In the genomic region with DNA sequence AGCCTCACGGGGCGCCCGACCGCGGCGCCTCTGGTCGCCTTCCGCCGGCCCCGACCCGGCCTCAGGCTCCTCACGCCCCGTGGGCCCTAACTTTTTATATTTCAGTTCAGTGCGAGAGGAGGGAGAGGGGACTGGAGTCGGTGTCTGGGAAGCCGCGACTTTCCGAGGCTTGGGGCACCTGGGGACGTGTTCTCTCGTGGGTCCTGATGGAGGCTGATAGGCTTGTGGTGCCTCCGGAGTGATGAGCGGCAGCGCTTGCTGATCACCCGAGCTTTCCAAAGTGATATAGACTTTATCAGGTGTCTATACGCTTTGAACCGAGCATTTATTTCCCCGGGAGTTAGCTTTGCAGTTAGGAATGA, we compare ENCODE assay signal across 9 mouse cellular contexts. TPM values are rescaled to one million over a fixed set of nuclear protein-coding genes. Genes with fewer than 3 reads are reported as not detected.
DNase-seq lines count a peak whose midpoint lies in the region; ATAC-seq lines count a peak whose summit lies in the region.
"Had no signal": no experiment of that assay in that cellular context is flagged by ENCODE, and none has a peak within 500 bp of the region (broad histone marks: within the 10 kb centered on the region; RNA-seq: fewer than 3 reads in every experiment).

No protein-coding gene starts in this region.

- H3K9ac ChIP-seq in heart, embryonic 14.5 days (ENCODE audit: low read length), result peak overlapping the region; percentile 95
- peak overlapping the region; percentile 85 for H3K9ac ChIP-seq in forebrain, embryonic 15.5 days (replicated peaks)
- H3K9ac ChIP-seq in liver, embryonic 16.5 days (ENCODE audit: low read depth, low read length), result peak overlapping the region; percentile 79

- H3K27me3 ChIP-seq in heart, embryonic 14.5 days (ENCODE audit: control insufficient read depth, insufficient read depth, low read length), result no peaks in the 10 kb centered on the region
- H3K27me3 ChIP-seq in forebrain, embryonic 15.5 days, result no peaks in the 10 kb centered on the region
- no peaks in the 10 kb centered on the region for H3K27me3 ChIP-seq in liver, embryonic 16.5 days (ENCODE audit: control insufficient read depth, insufficient read depth, low read depth, low read length)
- H3K27me3 ChIP-seq: Patski had no signal

- H3K9me3 ChIP-seq in heart, embryonic 14.5 days (ENCODE audit: control insufficient read depth, low read length), result no peaks in the 10 kb centered on the region
- H3K9me3 ChIP-seq in forebrain, embryonic 15.5 days, result no peaks in the 10 kb centered on the region
- no peaks in the 10 kb centered on the region for H3K9me3 ChIP-seq in liver, embryonic 16.5 days (replicated peaks; ENCODE audit: control insufficient read depth, low read length)

- no peaks in the 10 kb centered on the region for H3K36me3 ChIP-seq in heart, embryonic 14.5 days (ENCODE audit: control insufficient read depth, insufficient read depth, low read length)
- H3K36me3 ChIP-seq in forebrain, embryonic 15.5 days, result no peaks in the 10 kb centered on the region
- no peaks in the 10 kb centered on the region for H3K36me3 ChIP-seq in liver, embryonic 16.5 days (ENCODE audit: control insufficient read depth, insufficient read depth)

- H3K27ac ChIP-seq in heart, embryonic 14.5 days (replicated peaks in 1 of 2; ENCODE audit: control insufficient read depth in 1 of 2, insufficient read depth in 1 of 2, low read depth in 2 of 2, low read length in 2 of 2), result peak overlapping the region; percentile 63 to 77
- H3K27ac ChIP-seq in forebrain, embryonic 15.5 days (replicated peaks), result peak overlapping the region; percentile 88
- peak overlapping the region; percentile 77 for H3K27ac ChIP-seq in liver, embryonic 16.5 days (ENCODE audit: low read length)

- DNase-seq in heart, postnatal 25 days (ENCODE audit: low spot score), result no peak
- DNase-seq in ES-CJ7 (ENCODE audit: low read depth, low spot score), result peak; percentile 37
- DNase-seq in urinary bladder, adult 2 months (ENCODE audit: low spot score), result no peak
- DNase-seq in layer of hippocampus, postnatal 10 days (ENCODE audit: low spot score in 2 of 2), result no peak
- no peak for DNase-seq in layer of hippocampus, adult 18-20 months (ENCODE audit: low spot score in 2 of 2)

- ATAC-seq in heart, embryonic 14.5 days (ENCODE audit: insufficient number of reproducible peaks, insufficient read depth, low FRiP score, low read depth), result no peak
- ATAC-seq in forebrain, embryonic 15.5 days (replicated peaks), result no peak; the same call in 1 of the 2 replicates
- peak; percentile 33 for ATAC-seq in liver, embryonic 16.5 days (ENCODE audit: low read depth)

- 2% methylated on average over 26 of the region's 27 CpGs for WGBS in heart, embryonic 14.5 days
- WGBS in forebrain, embryonic 15.5 days, result 1% methylated on average over 27 of the region's 27 CpGs
- under 1% methylated on average over 27 of the region's 27 CpGs for WGBS in liver, embryonic 16.5 days (ENCODE audit: insufficient replicate concordance)

- intact Hi-C loops in heart, postnatal 25 days (cut with DNase I), result loop anchor here (10.0 kb wide), 1 partner anchor 119 kb away; the partner anchor contains the start of genes Cops7b and Pde6d

- H3K4me1 ChIP-seq in heart, embryonic 14.5 days (ENCODE audit: control insufficient read depth in 2 of 2, insufficient read depth in 2 of 2, low read length in 2 of 2), result peaks cover 3 to 4% of the 10 kb centered on the region in 2 experiments; a peak in 3 of 4 replicates
- peaks cover 24% of the 10 kb centered on the region for H3K4me1 ChIP-seq in forebrain, embryonic 15.5 days
- peaks cover 18% of the 10 kb centered on the region for H3K4me1 ChIP-seq in liver, embryonic 16.5 days (ENCODE audit: control insufficient read depth, low read depth, low read length)

- peak overlapping the region; percentile 78 to 99 for H3K4me3 ChIP-seq in heart, embryonic 14.5 days (ENCODE audit: control insufficient read depth in 1 of 2, insufficient read depth in 1 of 2, low read depth in 1 of 2, low read length in 2 of 2)
- peak overlapping the region; percentile 87 for H3K4me3 ChIP-seq in forebrain, embryonic 15.5 days
- peak overlapping the region; percentile 85 for H3K4me3 ChIP-seq in liver, embryonic 16.5 days (ENCODE audit: low read depth, low read length)

- peak overlapping the region; percentile 93 for H3K4me2 ChIP-seq in heart, embryonic 14.5 days (ENCODE audit: low read length)
- H3K4me2 ChIP-seq in forebrain, embryonic 15.5 days (replicated peaks), result peak overlapping the region; percentile 64
- peak overlapping the region; percentile 66 for H3K4me2 ChIP-seq in liver, embryonic 16.5 days (ENCODE audit: low read depth, low read length)

RNA-seq across cellular contexts. Expression of gene Dis3l2, which starts 0.3 kb away (rescaled TPM):
- 16.3 and 16.7 TPM in 2 replicates for polyA plus RNA-seq in heart, embryonic 14.5 days (2014; fragmentation: Nextera tagmentation; extraction: Ambion mirVana)
- total RNA-seq in heart, postnatal 25 days (2021), result 10 to 100 TPM; 10.7 to 11.0 TPM
- polyA plus RNA-seq in forebrain, embryonic 15.5 days (2015; fragmentation: Nextera tagmentation; extraction: Ambion mirVana), result 39.7 and 40.0 TPM in 2 replicates
- 8.6 and 9.2 TPM in 2 replicates for polyA plus RNA-seq in liver, embryonic 16.5 days (2015; fragmentation: Nextera tagmentation; extraction: Ambion mirVana)
- polyA plus RNA-seq in urinary bladder, adult 2 months (2012; rRNA removed), result 12.6 TPM in 2 replicates
- total RNA-seq in layer of hippocampus, postnatal 10 days (2021), result 10 to 100 TPM; 27.6 to 28.7 TPM
- total RNA-seq in layer of hippocampus, adult 18-20 months (2021), result 10 to 100 TPM; 24.3 to 25.9 TPM

RNA-seq across cellular contexts. Expression of gene Nppc, which starts 33.6 kb away (rescaled TPM):
- polyA plus RNA-seq in heart, embryonic 14.5 days (2014; fragmentation: Nextera tagmentation; extraction: Ambion mirVana), result 0.32 and 0.39 TPM in 2 replicates
- total RNA-seq in heart, postnatal 25 days (2021), result under 1 TPM; 0.42 to 0.49 TPM
- 3.9 and 4.8 TPM in 2 replicates for polyA plus RNA-seq in forebrain, embryonic 15.5 days (2015; fragmentation: Nextera tagmentation; extraction: Ambion mirVana)
- polyA plus RNA-seq in liver, embryonic 16.5 days (2015; fragmentation: Nextera tagmentation; extraction: Ambion mirVana), result not detected in 2 replicates
- 0.10 and 0.22 TPM in 2 replicates for polyA plus RNA-seq in urinary bladder, adult 2 months (2012; rRNA removed)
- total RNA-seq in layer of hippocampus, postnatal 10 days (2021), result 1 to 10 TPM; 8.1 to 8.9 TPM
- 1 to 10 TPM; 7.7 to 9.9 TPM for total RNA-seq in layer of hippocampus, adult 18-20 months (2021)
